Mouse (Mus musculus) layer of hippocampus, adult 2 months (tissue): ENCODE measurements at regions not wholly inside any gene's neighbourhood (a gene's known extent, or its start where the extent isn't known, plus 50 kb on each side); places are given as distances from the start of the nearest gene placed in this dataset.

ENCODE experiments used
- DNase-seq, 2 experiments: peaks; one replicate each; pipeline ENCODE4 v3.0.0; 2022; ENCODE audit warnings: low spot score in 2 of 2
- H3K27ac ChIP-seq: fragments of 200-600 bp; 2 replicates; pipeline ENCODE4 v1.8.1; 2022
- H3K4me3 ChIP-seq: fragments of 200-600 bp; 2 replicates; pipeline ENCODE4 v1.8.1; 2022; ENCODE audit warnings: mild to moderate bottlenecking
- CTCF ChIP-seq: fragments of 200-600 bp; conservative IDR thresholded peaks from 2 replicates; pipeline ENCODE4 v1.8.1; 2022; ENCODE audit warnings: antibody characterized with exemption, mild to moderate bottlenecking, moderate library complexity

GRCm38 (mm10) chr6:103213160-103213559 lies 297.2 kb upstream of the Chl1 start:
- no peak overlapping the region for H3K27ac ChIP-seq
- TF ChIP-seq CTCF = no peak
- no peak overlapping the region for H3K4me3 ChIP-seq
- DNase-seq = no peak

GRCm38 (mm10) chr6:103236896-103237295 lies 273.5 kb upstream of the Chl1 start:
- no peak overlapping the region for H3K4me3 ChIP-seq
- TF ChIP-seq CTCF = no peak
- DNase-seq = no peak
- no peak overlapping the region for H3K27ac ChIP-seq

GRCm38 (mm10) chr6:103268984-103269383 lies 241.4 kb upstream of the Chl1 start:
- Histone ChIP-seq H3K4me3 (no peak overlapping the region), H3K27ac (no peak overlapping the region)
- TF ChIP-seq CTCF = no peak
- no peak for DNase-seq

- DNase-seq = no peak
- no peak overlapping the region for H3K4me3 ChIP-seq
- no peak for TF ChIP-seq CTCF
- no peak overlapping the region for H3K27ac ChIP-seq
These were observed 238.2 kb upstream of the Chl1 start for GRCm38 (mm10) chr6:103272216-103272615.

GRCm38 (mm10) chr6:103275071-103275470 lies 235.3 kb upstream of the Chl1 start:
- H3K4me3 ChIP-seq = no peak overlapping the region
- TF ChIP-seq CTCF = no peak
- DNase-seq = no peak
- no peak overlapping the region for H3K27ac ChIP-seq

- no peak overlapping the region for H3K4me3 ChIP-seq
- no peak overlapping the region for H3K27ac ChIP-seq
- DNase-seq = peak in 1 of 2 experiments; percentile 51
- peak; percentile 76 for TF ChIP-seq CTCF
These were observed 234.9 kb upstream of the Chl1 start for GRCm38 (mm10) chr6:103275476-103275875.

- DNase-seq = no peak
- TF ChIP-seq CTCF = peak; percentile 67
- H3K4me3 ChIP-seq = no peak overlapping the region
- no peak overlapping the region for H3K27ac ChIP-seq
These were observed 214.4 kb upstream of the Chl1 start for GRCm38 (mm10) chr6:103296015-103296414.

- no peak overlapping the region for H3K27ac ChIP-seq
- peak; percentile 91 for TF ChIP-seq CTCF
- no peak for DNase-seq
- H3K4me3 ChIP-seq = no peak overlapping the region
These were observed 203.8 kb upstream of the Chl1 start for GRCm38 (mm10) chr6:103306420-103307249.

- Histone ChIP-seq H3K4me3 (no peak overlapping the region), H3K27ac (peak overlapping the region; percentile 36; the same call in 1 of the 2 replicates)
- DNase-seq = no peak
- no peak for TF ChIP-seq CTCF
These were observed 203.2 kb upstream of the Chl1 start for GRCm38 (mm10) chr6:103307250-103307580.

GRCm38 (mm10) chr6:103312149-103312548 lies 198.2 kb upstream of the Chl1 start:
- TF ChIP-seq CTCF = no peak

GRCm38 (mm10) chr6:103312935-103313334 lies 197.5 kb upstream of the Chl1 start:
- TF ChIP-seq CTCF = no peak
- Histone ChIP-seq H3K4me3 (no peak overlapping the region), H3K27ac (no peak overlapping the region)
- no peak for DNase-seq

More at GRCm38 (mm10) chr6:103312149-103312548, 198.2 kb upstream of the Chl1 start:
- peak overlapping the region; percentile 49; the same call in 1 of the 2 replicates for H3K27ac ChIP-seq
- no peak for DNase-seq
- H3K4me3 ChIP-seq = no peak overlapping the region

- TF ChIP-seq CTCF = no peak
- no peak for DNase-seq
- no peak overlapping the region for H3K4me3 ChIP-seq
- H3K27ac ChIP-seq = no peak overlapping the region
These were observed 192.3 kb upstream of the Chl1 start for GRCm38 (mm10) chr6:103318081-103318480.

GRCm38 (mm10) chr6:103318677-103319359 lies 191.6 kb upstream of the Chl1 start:
- DNase-seq = no peak
- no peak overlapping the region for H3K27ac ChIP-seq
- no peak for TF ChIP-seq CTCF
- H3K4me3 ChIP-seq = no peak overlapping the region

- no peak for TF ChIP-seq CTCF
- no peak for DNase-seq
- H3K27ac ChIP-seq = no peak overlapping the region
- no peak overlapping the region for H3K4me3 ChIP-seq
These were observed 190.4 kb upstream of the Chl1 start for GRCm38 (mm10) chr6:103319964-103320363.
